Mouse (Mus musculus): ENCODE results near the gene Slamf1. TPM values are rescaled to one million over a fixed set of nuclear protein-coding genes. Genes with fewer than 3 reads are reported as not detected.

Slamf1 gene
- total and polyA plus RNA-seq, 2 experiments from 2014 or later = 0.11 to 0.19 TPM

DNA sequence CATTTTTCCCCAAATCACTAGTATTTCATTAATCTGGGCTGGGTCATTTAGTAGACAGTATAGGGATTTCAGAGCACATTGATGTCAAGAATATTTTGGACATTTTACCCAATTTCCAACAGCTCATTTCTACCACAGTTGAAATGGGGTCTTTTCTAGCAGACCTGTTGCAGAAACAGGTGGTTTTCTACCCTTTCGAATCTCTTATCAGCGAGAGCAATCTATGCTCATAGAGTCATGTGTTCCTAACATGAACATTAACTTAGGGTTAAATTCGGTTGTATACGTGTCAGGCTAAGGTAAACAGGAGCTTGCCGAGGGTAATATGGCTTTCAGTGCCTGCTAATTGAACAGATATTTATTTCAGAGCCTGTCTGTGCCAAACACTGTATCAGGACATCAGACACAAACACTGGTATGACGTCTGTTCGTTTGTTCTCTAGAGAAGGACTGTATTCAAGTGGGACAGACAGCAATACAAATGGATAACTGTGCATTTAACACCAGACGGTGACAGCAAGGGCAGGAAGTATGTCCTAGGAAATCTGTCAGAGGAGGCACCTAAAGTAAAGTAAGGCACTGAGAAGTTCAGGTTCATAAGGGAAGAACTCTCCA, 5.3 kb downstream of the Slamf1 start:
- no peaks in the 10 kb centered on the region for H3K36me3 ChIP-seq (ENCODE audit: insufficient read depth, low read length)
- DNase-seq (ENCODE audit: low spot score) = no peak
- no peak for ATAC-seq (ENCODE audit: low FRiP score)
- H3K27me3 ChIP-seq (ENCODE audit: insufficient read depth, low read length) = no peaks in the 10 kb centered on the region
- H3K4me2 ChIP-seq (ENCODE audit: low read depth, low read length, poor library complexity, severe bottlenecking) = no peak overlapping the region
- no peak overlapping the region for H3K9ac ChIP-seq (replicated peaks; ENCODE audit: low read length, poor library complexity, severe bottlenecking)
- no peaks in the 10 kb centered on the region for H3K9me3 ChIP-seq (ENCODE audit: low read length)
- no peak for TF ChIP-seq CTCF (IDR thresholded peaks at IDR 0.05)
- no peak overlapping the region for H3K4me3 ChIP-seq (ENCODE audit: low read depth, low read length)
- no peaks in the 10 kb centered on the region for H3K4me1 ChIP-seq (ENCODE audit: insufficient read depth, low read length)
- 91% methylated on average over 8 of the region's 8 CpGs for WGBS
- no peak overlapping the region for H3K27ac ChIP-seq (ENCODE audit: low read depth, low read length)

GRCm38 (mm10) chr1:171773232-171773989, 6.5 kb downstream of the Slamf1 start:
- ATAC-seq (ENCODE audit: low FRiP score) = no peak
- Histone ChIP-seq H3K9me3 (ENCODE audit: low read length) (no peaks in the 10 kb centered on the region), H3K27me3 (ENCODE audit: insufficient read depth, low read length) (no peaks in the 10 kb centered on the region), H3K9ac (replicated peaks; ENCODE audit: low read length, poor library complexity, severe bottlenecking) (no peak overlapping the region), H3K36me3 (ENCODE audit: insufficient read depth, low read length) (no peaks in the 10 kb centered on the region), H3K4me2 (ENCODE audit: low read depth, low read length, poor library complexity, severe bottlenecking) (no peak overlapping the region), H3K4me3 (ENCODE audit: low read depth, low read length) (no peak overlapping the region), H3K4me1 (ENCODE audit: insufficient read depth, low read length) (no peaks in the 10 kb centered on the region), H3K27ac (ENCODE audit: low read depth, low read length) (no peak overlapping the region)
- no peak for TF ChIP-seq CTCF (IDR thresholded peaks at IDR 0.05)
- DNase-seq (ENCODE audit: low spot score) = no peak
- WGBS = 90% methylated on average over 10 of the region's 10 CpGs

DNA sequence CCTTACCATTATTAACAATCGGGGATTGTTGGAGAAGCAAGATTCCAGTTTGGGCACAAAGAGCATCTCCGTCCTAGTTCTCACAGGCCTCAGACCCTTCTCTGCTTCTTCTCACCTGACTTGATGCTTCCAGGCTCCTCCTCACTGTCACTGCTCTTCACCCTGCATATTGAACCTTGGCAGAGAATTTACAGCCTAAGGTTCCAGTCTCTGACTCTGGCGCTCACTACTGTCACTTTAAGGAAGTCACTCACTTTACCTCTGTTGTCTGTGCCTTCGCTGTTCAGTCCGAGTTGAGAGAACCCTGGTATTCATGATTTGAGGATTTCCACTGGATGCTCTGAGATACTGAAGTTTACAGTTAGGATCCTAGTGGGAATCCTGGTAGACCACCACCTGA, 7.3 kb downstream of the Slamf1 start:
- no peaks in the 10 kb centered on the region for H3K4me1 ChIP-seq (ENCODE audit: insufficient read depth, low read length)
- H3K4me3 ChIP-seq (ENCODE audit: low read depth, low read length) = no peak overlapping the region
- H3K9me3 ChIP-seq (ENCODE audit: low read length) = no peaks in the 10 kb centered on the region
- ATAC-seq (ENCODE audit: low FRiP score) (no peak), DNase-seq (ENCODE audit: low spot score) (no peak)
- no peak for TF ChIP-seq CTCF (IDR thresholded peaks at IDR 0.05)
- H3K9ac ChIP-seq (replicated peaks; ENCODE audit: low read length, poor library complexity, severe bottlenecking) = no peak overlapping the region
- no peaks in the 10 kb centered on the region for H3K36me3 ChIP-seq (ENCODE audit: insufficient read depth, low read length)
- H3K4me2 ChIP-seq (ENCODE audit: low read depth, low read length, poor library complexity, severe bottlenecking) = no peak overlapping the region
- 75% methylated on average over 5 of the region's 5 CpGs for WGBS
- H3K27me3 ChIP-seq (ENCODE audit: insufficient read depth, low read length) = no peaks in the 10 kb centered on the region
- H3K27ac ChIP-seq (ENCODE audit: low read depth, low read length) = no peak overlapping the region

DNA sequence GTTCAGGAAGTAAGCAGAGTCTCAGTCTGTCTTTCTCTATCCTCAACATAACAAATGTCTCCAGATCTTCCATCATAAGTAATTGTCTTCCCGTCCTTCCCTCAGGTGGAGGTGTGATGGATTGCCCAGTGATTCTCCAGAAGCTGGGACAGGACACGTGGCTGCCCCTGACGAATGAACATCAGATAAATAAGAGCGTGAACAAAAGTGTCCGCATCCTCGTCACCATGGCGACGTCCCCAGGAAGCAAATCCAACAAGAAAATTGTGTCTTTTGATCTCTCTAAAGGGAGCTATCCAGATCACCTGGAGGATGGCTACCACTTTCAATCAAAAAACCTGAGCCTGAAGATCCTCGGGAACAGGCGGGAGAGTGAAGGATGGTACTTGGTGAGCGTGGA, 7.8 kb downstream of the Slamf1 start:
- ATAC-seq (ENCODE audit: low FRiP score) (peak; percentile 77), DNase-seq (ENCODE audit: low spot score) (peak; percentile 17)
- Histone ChIP-seq H3K4me1 (ENCODE audit: insufficient read depth, low read length) (no peaks in the 10 kb centered on the region), H3K9me3 (ENCODE audit: low read length) (no peaks in the 10 kb centered on the region), H3K27ac (ENCODE audit: low read depth, low read length) (no peak overlapping the region), H3K4me2 (ENCODE audit: low read depth, low read length, poor library complexity, severe bottlenecking) (no peak overlapping the region), H3K4me3 (ENCODE audit: low read depth, low read length) (no peak overlapping the region), H3K36me3 (ENCODE audit: insufficient read depth, low read length) (no peaks in the 10 kb centered on the region), H3K9ac (replicated peaks; ENCODE audit: low read length, poor library complexity, severe bottlenecking) (no peak overlapping the region), H3K27me3 (ENCODE audit: insufficient read depth, low read length) (no peaks in the 10 kb centered on the region)
- WGBS = 46% methylated on average over 11 of the region's 11 CpGs
- TF ChIP-seq CTCF (IDR thresholded peaks at IDR 0.05) = no peak

DNA sequence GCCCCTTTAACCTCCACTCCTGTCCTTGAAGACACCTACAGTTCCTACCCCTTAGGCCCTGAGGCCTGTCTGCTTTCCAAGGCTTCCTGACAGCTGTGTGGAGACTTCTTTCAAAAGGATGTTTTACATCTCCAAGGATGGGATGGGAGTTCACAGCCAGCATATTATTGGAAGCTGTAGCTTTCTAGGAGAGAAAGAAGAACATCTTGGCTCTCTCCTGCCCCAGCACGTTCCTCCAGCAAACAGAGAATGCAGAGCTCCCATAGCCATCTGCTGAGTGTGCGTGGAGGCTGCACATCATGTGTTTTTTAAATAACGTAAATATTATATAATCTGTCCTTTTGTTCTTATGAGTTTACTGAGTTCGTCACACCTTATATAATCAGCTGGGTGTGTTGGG, 8.9 kb downstream of the Slamf1 start:
- Histone ChIP-seq H3K4me3 (ENCODE audit: low read depth, low read length) (no peak overlapping the region), H3K27ac (ENCODE audit: low read depth, low read length) (no peak overlapping the region), H3K27me3 (ENCODE audit: insufficient read depth, low read length) (no peaks in the 10 kb centered on the region), H3K9ac (replicated peaks; ENCODE audit: low read length, poor library complexity, severe bottlenecking) (no peak overlapping the region), H3K36me3 (ENCODE audit: insufficient read depth, low read length) (no peaks in the 10 kb centered on the region), H3K9me3 (ENCODE audit: low read length) (no peaks in the 10 kb centered on the region), H3K4me2 (ENCODE audit: low read depth, low read length, poor library complexity, severe bottlenecking) (no peak overlapping the region), H3K4me1 (ENCODE audit: insufficient read depth, low read length) (no peaks in the 10 kb centered on the region)
- ATAC-seq (ENCODE audit: low FRiP score) (no peak), DNase-seq (ENCODE audit: low spot score) (no peak)
- TF ChIP-seq CTCF (IDR thresholded peaks at IDR 0.05) = no peak
- WGBS = 89% methylated on average over 4 of the region's 4 CpGs

- ATAC-seq (ENCODE audit: low FRiP score) (no peak), DNase-seq (ENCODE audit: low spot score) (no peak)
- Histone ChIP-seq H3K9ac (replicated peaks; ENCODE audit: low read length, poor library complexity, severe bottlenecking) (no peak overlapping the region), H3K4me2 (ENCODE audit: low read depth, low read length, poor library complexity, severe bottlenecking) (no peak overlapping the region), H3K27me3 (ENCODE audit: insufficient read depth, low read length) (no peaks in the 10 kb centered on the region), H3K4me3 (ENCODE audit: low read depth, low read length) (no peak overlapping the region), H3K9me3 (ENCODE audit: low read length) (no peaks in the 10 kb centered on the region), H3K4me1 (ENCODE audit: insufficient read depth, low read length) (no peaks in the 10 kb centered on the region), H3K36me3 (ENCODE audit: insufficient read depth, low read length) (no peaks in the 10 kb centered on the region), H3K27ac (ENCODE audit: low read depth, low read length) (no peak overlapping the region)
- no peak for TF ChIP-seq CTCF (IDR thresholded peaks at IDR 0.05)
- 76% methylated on average over 7 of the region's 7 CpGs for WGBS
These were observed 10.1 kb downstream of the Slamf1 start for GRCm38 (mm10) chr1:171777026-171777425.
